Mouse (Mus musculus): Measurements from ENCODE around the gene Tsacc. TPM values are rescaled to one million over a fixed set of nuclear protein-coding genes. Genes with fewer than 3 reads are reported as not detected.
"Not testable (repeated sequence)": the region's sequence is repeated elsewhere in the genome, so short reads cannot be mapped to it uniquely, and the experiment has no call there.

Gene Tsacc
- 1 to 10 TPM; 5.0 to 5.3 TPM for total RNA-seq (2021)

GRCm38 (mm10) chr3:88296561-88297318 lies at the start of gene Tsacc, which contains the start of gene Cct3:
Gene Tsacc (minus strand): TSS chr3:88296999.
Gene Cct3 (plus strand): TSS chr3:88297116.
- DNase-seq = peak; percentile 95

GRCm38 (mm10) chr3:88339006-88339405 lies 42.2 kb upstream of the Tsacc start:
- no peak for DNase-seq

GRCm38 (mm10) chr3:88338316-88338715 lies 41.5 kb upstream of the Tsacc start:
- no peak for DNase-seq

- DNase-seq = no peak
Observed at GRCm38 (mm10) chr3:88337367-88338020, 40.7 kb upstream of the Tsacc start.

DNA sequence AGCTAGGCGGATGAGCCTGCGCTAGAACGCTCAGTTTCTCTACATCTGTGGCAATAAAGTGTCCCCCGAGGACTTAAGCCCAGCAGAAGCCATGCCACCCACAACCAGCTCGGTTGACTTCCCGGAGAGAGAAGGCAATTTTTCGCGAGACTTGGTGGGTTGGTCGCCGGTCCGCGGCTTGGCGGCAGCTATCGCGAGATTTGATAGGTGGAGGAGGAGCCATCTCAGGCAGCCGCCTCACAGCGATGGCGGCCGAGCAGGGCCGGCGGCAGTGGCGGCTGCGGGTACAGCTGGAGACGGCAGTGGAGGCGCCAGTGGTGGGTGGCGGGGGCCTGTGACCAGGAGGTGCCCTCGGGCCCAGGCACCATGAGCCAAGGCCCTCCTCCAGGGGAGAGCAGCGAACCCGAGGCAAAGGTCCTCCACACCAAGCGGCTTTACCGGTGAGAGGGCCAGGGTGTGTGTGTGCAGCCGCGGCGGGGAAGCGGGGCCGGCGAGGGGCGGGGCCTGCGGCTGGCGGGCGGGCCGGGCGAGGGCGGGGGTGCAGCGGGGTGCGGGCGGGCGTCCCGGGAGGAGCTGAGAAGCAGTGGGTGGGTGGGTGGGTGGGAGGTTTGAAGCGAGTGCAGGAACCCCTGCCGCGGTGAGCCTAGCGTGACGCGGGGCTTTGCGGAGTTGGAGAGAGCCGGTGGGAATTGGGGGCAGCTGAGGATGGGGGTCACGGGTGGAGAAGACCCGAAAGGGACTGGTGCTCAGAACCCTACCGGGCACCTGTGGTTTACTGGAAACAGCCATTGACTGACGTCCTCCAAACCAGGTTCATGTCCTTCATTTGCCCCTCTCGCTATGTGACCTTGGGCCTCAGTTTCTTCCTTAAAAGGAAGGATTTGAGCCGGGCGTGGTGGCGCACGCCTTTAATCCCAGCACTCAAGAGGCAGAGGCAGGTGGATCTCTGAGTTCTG lies 39.5 kb upstream of the Tsacc start, which contains the start of the genes Tmem79 and Smg5:
Tmem79 (minus strand) TSS at position 91 of the 956 bp plus-strand sequence.
Smg5 (plus strand) TSS at position 203 of the 956 bp plus-strand sequence.
- peak; percentile 95 to 97 for DNase-seq

DNA sequence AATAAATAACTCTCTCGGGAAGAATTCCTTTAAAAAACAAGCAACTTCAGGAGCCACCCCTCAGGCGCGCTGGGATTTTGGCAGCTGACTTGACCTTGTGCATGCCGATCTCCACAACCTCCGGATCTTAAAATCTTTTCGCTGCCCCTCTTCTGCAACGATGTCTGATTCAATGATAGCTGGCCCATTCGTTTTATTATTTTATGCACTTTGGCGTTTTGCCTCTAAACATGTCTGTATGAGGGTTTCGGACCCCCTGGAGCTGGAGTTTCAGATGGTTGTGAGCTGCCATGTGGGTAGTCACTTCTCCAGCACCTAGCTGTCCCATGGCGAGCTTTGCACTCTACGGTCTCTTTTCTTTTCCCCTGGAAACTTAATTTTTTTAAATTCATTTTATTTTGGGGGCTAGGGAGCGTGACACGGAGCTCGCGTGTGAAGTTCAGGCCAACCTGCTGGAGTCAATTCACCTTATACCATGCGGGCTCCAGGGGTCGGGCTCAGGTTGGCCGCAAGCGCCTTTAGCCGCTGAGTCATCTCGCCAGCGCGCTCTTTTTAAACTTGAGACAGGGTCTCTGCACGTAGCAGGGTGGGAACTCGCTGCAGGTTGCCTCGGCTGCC lies 38.7 kb upstream of the Tsacc start:
- DNase-seq = no peak

DNA sequence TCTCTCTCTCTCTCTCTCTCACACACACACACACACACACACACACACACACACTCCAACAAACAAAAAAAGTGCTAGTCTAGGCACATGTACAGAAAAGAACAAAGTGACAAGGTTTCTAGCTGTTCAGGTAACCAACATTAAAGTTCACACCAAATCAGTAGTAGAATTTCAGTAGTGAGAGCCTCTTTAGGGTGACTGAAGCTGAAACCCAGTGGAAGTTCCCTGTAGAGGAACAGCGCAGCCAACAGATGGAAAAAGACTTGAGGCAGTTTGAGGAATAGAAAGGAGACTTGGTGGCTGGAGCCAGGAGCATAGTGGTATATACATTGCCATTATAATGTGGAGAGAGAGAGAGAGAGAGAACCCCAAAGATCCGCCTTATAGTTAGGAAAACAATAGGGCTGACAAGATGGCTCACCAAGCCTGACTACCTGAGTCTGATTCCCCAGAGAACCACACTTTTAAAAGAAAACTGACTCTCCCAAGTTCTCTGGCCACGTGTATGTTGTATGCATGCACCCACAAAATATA lies 38.2 kb upstream of the Tsacc start:
- no peak for DNase-seq

GRCm38 (mm10) chr3:88334029-88334658 lies 37.3 kb upstream of the Tsacc start:
- DNase-seq = no peak

- no peak for DNase-seq
Observed at GRCm38 (mm10) chr3:88331282-88331681, 34.5 kb upstream of the Tsacc start.

DNA sequence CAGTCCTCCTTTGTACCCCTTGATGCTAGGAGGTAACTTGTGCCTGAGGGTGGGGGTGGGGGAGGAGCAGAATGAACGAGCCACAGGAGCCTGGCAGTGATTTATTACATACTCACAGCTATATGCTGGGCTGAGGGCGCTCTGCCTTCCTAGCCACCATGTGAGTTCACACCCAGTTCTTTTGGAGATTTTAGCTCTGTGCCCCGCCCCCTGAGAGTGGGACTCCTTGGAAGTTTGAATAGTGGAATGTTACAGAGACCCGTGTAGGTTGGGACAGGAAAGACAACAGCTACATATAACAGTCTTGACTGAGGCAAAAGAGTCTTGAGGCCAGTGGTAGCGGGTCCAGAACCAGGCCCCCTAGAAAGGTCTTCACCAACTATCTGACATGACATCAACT lies 32.2 kb upstream of the Tsacc start:
- DNase-seq = no peak

DNA sequence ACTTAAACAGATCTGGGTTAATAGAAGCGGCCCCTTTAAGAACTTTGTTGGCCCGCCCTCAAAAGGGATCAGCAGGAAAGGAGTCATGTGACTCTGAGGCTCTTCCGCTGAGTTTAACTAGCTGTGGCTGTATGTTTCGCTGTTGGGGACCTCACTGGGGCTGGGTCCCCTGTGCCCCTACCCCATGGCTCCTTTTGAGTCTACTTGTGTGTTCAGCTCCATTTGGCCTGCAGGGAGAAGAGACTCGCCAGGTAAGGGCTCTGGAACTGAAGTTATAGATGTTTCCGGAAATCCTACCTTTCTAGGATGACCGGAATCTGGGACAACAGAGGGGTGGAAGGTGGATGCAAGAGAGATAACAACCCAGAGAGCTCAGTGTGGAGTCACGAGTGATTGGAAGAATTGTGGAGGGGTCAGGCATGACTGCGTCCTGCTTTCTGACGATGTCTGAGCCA lies 28.2 kb upstream of the Tsacc start, which contains the start of gene Glmp:
Glmp (plus strand) TSS at position 73 of the 455 bp plus-strand sequence.
- peak; percentile 46 to 58 for DNase-seq

DNA sequence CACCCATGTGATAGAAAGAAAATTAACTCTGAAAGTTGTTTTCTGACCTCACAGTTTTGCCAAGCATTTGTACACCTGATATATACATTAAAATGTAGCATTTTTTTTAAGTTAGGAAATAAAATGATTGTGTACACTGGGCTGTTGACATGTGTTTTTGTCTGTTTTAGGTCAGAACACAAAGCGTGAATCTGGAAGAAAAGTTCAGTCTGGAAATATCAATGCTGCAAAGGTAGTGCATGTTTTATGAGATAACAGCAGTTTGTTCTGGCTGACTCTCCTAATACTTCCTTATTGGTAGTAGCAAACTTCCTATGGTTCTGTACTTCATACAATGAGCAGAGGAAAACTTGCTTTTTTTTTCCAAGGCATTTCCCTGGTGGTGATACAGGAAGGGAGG lies 2.4 kb upstream of the Tsacc start:
- DNase-seq = no peak

GRCm38 (mm10) chr3:88297321-88297851 lies 587 bp upstream of the Tsacc start:
- DNase-seq = no peak

GRCm38 (mm10) chr3:88296110-88296560 lies 664 bp downstream of the Tsacc start:
- DNase-seq = no peak

- not testable (repeated sequence) for DNase-seq
Observed at GRCm38 (mm10) chr3:88295272-88295671, 1.5 kb downstream of the Tsacc start.

DNA sequence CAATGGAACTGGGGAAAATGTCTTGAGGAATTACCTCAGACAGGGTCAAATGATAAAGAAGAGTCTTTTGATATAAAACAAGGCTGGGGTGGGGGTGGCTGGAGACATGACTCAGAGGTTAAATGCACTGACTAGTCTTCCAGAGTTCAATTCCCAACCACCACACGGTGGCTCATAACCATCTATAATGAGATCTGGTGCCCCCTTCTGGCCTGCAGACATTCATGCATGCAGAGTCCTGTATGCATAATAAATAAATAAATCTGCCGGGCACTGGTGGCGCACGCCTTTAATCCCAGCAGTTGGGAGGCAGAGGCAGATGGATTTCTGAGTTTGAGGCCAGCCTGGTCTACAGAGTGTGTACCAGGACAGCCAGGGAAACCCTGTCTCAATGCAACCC lies 4.8 kb downstream of the Tsacc start:
- no peak for DNase-seq

DNA sequence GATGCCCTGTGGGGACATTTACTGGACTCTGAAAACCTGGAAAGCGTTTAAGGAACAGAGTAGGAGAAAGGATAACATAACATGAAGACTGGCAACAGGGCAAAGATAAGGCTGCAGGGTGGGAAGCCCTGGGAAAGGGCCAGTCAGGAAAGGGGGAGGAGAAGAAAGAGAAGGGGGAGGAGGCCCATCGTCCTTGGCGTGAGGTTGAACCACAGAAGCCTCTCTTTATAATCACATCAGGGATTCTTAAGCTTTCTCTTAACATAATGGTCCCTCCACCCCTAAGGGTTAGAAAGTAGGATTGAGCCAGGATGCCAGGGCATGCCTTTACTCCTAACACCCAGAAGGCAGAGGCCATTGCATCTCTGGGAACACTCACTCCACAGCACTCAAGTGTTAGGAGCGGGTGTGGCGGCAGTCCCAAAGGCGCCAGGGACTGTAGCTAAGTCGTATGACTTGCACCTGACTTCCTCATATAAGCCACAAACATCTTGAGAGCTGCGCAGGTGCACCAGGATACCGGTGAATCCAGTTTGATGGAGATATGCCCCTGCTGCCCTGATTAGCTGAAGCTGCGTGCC lies 8.6 kb downstream of the Tsacc start:
- not testable (repeated sequence) for DNase-seq

DNA sequence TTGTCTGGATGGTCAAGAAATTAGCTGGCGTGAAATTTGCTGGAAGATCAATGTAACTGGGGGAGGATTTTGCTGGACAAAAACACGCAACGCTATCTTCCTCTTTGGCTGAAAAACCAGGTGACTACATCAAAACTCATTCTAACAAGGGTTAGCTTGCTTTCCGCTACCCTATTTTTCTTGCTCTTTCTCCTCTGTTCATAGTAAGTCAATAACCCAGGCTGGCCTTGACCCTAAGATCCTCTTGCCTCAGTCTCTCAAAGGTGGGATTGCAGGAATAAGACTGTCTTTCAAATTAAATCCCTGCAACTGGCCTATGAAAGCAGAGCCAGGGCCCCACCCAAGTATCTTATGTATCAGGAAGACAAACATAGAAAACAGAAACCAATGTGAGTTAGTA lies 9.7 kb downstream of the Tsacc start, which contains the start of gene Gm38392:
Gm38392 (minus strand) TSS at position 101 of the 400 bp plus-strand sequence.
- DNase-seq = no peak

- DNase-seq = not testable (repeated sequence)
Observed at GRCm38 (mm10) chr3:88285565-88285895, 11.3 kb downstream of the Tsacc start.

All from layer of hippocampus, postnatal 36 days (tissue).